Mouse (Mus musculus): ENCODE results near the gene Atp5b.

The Atp5b gene

DNA sequence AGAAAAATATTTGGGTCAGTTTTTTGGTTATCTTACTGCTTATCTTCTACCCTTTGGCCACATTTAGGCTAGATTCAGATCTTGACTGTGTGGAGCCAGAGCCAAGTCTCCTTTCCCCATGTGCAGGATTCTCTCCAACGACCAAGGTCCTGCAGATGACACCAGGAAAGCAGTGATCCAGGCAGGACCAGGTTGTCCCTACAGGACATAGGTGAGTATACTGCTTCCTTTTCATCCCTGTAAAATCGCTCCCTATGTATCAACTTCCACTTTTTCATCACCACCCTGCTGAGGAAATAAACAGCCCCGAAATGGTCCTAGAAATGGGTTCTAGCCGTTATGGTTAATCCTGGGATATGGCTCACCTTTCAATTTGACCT lies 13.2 kb downstream of the Atp5b start:
- DNase-seq (ENCODE audit: extremely low read depth, low read depth), result no peak

DNA sequence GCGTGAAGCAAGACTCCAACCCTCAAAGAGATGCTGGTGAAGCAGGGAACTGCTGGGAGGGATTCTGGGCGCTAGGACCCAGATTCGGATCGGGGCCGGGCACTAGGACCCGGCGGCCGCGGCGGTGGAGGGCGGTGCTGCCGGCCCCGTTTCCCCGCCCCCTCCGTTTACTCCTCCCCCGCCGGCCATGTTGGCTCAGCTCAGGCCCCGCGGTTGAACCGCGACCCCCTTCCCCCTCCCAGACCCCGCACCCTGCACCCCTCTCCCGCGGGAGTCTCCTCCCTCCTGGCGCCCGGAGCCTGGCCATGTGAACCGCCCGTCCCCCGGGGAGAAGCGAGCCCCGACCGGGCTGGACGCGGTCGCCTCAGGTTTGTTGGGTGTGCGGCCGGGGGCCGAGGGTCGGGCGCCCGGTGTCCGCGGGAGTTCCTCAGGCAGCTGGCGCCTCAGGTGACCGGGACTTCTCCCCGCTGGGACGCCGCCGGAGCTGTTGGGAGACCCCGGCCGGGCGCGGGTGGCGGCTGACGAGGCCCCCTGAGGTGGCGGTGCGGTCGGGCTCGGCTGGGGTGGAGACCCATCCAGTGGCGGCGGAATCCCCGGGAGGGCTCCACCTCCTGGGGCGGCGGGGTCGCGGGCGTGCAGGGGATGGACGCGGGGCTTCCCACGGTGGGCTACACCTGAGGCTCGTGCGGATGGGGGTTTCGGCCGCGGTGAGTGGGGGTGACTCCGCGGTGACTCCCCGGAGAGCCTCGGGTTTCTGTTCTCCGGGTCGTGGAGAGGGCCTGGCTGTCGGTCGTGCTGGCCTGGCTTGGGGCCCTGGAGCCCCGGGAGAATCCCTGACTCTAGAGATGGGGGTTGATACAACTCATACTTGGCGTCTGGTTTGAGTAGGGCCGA lies 13.9 kb downstream of the Atp5b start:
- no peak for DNase-seq (ENCODE audit: extremely low read depth, low read depth)

DNA sequence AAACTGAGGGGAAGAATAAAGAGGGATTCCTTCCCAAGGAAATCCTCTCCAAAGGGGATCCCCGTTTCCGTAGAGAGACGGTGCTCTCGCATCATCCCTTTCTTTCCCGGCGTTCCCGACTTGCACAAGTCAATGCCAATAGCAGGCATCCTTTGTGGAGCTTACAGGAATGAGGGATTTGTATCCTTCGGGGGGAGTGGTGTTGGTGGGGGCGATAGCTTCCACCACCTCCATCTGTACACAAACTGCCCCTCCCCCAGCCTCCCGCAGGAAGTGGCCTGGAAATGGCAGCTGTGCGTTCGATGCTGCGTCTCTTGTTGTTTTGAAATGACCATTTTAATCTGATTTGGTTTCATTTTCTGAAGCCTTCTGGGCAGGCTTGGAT lies 14.5 kb downstream of the Atp5b start:
- no peak for DNase-seq (ENCODE audit: extremely low read depth, low read depth)

DNA sequence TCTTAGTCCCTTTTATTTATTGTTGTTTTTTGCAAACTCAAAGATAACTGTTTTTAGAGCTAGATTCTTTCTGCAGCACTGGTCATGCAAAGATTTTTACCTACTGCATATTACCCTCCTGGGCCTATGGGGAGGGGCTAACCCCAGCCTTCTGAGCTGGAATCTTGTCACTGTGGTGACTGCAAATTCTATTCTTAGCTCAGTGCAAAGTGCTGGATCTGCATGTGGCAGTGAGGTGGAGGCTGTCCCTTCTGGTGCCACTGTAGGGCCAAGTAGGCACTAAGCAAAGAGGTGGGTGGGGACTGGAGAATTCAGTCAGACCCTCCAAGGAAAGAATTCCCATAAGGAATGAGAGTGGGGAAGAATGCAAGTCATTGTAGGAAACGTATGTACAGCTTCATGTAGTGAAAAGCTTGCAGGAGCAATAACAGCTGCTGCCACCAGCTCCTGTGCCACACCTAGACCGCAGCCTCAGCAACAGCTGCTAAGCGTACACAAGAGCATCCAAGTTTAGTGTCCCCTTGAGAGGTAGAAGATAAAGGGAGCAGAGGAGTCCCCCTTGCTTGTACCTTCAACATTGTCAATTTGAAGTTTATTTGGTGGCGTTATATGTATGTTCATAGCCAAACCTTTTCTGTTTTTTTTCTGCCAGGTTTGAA lies 27.2 kb downstream of the Atp5b start:
- no peak for DNase-seq (ENCODE audit: extremely low read depth, low read depth)

DNA sequence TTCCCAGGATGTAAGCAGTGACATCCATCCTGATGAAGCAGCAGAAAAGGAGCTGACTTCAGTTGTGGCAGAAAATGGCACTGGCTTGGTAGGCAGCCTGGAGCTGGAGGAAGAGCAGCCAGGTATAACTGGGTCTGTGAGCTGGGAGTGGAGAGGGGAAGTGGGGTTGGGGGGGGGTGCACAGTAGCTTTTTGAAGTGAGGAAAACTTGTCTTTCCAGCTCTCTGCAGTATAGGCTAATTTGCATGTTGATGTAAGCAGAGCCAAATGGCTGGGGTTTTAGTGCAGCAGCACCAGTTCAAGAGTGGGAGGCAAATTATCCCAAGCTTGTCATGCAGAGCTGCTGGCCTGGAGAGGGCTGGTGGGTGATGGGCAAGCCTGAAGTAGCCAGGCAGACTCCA lies 28.2 kb downstream of the Atp5b start:
- DNase-seq (ENCODE audit: extremely low read depth, low read depth), result no peak

DNA sequence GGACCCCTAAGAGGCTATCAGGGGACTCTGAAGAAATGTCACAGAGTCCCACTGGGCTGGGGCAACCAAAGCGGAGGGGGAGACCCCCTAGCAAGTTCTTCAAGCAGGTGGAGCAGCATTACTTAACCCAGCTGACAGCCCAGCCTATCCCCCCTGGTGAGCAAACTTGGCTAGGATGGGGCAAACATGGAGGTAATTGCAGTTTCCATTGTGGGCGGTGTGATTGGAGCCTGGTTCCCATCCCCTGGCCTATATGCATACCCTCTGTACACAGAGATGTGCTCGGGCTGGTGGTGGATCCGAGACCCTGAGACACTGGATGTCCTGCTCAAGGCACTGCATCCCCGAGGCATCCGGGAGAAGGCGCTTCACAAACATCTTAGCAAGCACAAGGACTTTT lies 40.8 kb downstream of the Atp5b start:
- no peak for DNase-seq (ENCODE audit: extremely low read depth, low read depth)

DNA sequence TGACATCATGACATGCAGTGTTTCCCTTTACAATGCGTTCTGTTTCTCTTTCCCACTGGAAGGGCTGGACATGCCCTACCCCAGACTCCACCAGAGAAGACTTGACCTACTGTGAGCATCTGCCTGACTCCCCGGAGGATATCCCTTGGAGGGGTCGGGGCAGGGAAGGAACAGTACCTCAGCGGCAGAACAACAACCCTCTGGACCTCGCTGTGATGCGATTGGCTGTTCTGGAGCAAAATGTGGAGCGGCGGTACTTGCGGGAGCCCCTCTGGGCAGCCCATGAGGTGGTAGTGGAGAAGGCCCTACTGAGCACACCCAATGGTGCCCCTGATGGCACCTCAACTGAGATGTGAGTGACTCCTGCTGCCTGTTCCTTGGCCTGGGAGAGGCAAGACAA lies 41.8 kb downstream of the Atp5b start:
- no peak for DNase-seq (ENCODE audit: extremely low read depth, low read depth)

DNA sequence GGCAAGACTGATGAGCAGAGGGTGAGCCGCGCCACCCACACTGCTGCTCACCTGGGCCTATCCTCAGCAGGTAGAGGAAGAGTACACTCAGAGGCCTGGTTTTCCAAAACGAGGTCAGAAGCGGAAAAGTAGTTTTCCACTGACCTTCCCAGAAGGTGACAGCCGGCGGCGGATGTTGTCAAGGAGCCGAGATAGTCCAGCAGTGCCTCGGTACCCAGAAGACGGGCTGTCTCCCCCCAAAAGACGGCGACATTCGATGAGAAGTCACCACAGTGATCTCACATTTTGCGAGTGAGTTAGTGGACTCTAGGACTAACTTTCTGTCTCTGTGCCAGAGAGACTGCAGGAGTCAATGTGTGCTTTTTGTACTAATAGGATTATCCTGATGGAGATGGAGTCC lies 42.9 kb downstream of the Atp5b start:
- DNase-seq (ENCODE audit: extremely low read depth, low read depth), result no peak

DNA sequence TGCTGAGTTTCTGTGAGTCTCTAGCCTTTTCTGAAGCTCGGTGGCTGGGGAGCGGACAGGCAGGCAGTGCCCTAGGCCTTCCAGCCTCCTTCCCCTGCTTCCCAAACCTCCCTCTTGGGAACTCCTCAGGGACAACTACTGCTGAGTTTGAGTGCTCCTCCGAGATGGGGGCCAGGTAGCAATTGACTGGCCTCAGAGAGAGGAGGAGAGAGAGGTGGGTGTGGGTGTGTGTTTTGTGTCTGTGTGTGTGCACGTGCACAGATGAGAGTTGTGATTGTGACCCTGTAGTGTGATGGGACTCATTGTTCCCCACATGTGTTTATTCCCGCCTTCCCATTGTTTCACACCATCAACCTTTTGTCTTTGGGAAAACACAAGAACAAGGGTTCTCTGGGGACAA lies 44.4 kb downstream of the Atp5b start:
- no peak for DNase-seq (ENCODE audit: extremely low read depth, low read depth)

DNA sequence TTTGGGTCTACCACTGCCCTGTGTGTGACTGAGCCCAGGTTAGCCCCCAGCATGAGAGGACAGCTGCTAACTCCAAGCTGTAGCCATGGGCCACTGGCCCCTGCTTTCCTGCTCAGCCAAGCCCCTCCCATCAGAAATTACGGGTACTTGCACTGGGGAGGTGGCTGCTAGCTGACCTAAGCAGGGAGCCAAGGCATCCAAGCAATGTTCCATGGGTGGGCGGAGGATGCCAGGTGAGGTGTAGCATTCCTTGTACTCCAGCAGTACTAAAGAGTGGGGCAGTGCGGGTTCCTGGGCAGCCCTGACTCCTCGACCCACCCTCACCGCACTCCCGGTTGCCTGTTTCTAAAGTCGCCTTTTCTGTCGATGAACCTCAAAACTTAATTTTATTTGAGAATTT lies 45.1 kb downstream of the Atp5b start:
- no peak for DNase-seq (ENCODE audit: extremely low read depth, low read depth)

DNA sequence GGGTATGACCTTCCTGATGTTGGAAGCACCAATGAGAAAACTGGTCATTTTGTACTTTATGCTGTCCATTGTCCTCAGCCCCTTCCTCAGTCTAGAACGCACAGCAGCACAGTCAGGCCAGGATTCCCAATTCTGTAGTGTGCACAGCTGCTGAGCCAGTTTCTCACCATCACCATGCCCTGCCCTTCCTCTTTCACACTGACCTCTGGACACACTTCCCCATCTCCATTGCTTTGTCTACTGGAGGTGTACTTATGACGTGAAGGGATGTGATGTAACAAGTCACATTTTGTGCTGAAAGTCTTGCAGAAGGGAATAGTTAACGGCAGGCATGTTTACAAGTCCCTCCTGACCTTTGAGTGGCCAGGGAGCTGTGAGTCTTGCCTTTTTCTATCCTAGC lies 48.2 kb downstream of the Atp5b start:
- no peak for DNase-seq (ENCODE audit: extremely low read depth, low read depth)

DNA sequence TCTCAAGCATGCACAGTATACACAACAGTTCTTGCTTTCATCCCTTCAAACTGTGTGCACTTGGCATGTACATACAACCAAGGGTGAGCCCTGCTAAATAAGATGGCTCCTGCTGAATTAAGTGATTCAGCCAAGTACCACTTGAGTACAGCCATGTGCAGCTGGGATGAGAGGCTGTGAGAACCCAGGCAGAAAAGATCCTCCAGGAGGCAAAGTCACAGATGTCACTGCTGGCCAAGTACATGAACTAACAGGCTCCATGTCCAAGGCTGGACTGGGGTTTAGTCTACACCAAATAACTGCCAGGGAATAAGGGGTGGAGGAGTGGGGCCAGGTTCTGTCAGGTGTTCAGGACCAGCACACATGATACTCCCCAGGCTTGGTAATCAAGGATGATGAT lies 48.7 kb downstream of the Atp5b start:
- DNase-seq (ENCODE audit: extremely low read depth, low read depth), result no peak

DNA sequence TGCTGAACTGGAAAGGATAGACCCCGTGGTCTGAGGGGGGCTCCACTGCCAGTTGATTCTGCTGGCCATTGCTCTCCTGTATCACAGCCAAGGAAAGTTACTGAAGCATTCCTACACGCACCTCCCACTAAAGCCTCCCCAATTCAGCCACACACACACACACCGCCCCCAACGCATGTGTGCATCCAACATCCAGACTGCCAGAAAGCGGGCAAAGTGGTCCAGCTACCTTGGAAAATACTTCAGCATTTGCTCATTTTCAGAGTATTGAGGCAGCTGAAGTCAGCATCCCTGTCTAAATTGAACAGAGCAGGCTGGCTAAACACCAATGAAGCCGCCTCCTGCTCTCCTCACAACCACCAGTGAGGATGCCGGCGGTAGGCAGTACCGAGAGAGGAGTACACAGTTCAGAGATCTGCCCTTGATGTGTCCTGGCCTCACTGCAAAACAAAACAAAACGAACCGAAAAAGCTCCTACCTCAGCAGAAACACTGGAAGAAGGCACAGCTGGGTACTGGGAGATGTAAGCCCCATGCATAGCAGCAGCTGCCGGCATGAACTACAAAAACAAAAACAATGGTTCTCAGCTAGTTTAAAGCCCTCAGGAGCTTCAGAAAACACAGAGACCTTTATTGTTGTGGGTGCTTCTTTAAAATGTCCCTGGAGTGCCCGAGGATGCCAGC lies 50.7 kb downstream of the Atp5b start:
- no peak for DNase-seq (ENCODE audit: extremely low read depth, low read depth)

DNA sequence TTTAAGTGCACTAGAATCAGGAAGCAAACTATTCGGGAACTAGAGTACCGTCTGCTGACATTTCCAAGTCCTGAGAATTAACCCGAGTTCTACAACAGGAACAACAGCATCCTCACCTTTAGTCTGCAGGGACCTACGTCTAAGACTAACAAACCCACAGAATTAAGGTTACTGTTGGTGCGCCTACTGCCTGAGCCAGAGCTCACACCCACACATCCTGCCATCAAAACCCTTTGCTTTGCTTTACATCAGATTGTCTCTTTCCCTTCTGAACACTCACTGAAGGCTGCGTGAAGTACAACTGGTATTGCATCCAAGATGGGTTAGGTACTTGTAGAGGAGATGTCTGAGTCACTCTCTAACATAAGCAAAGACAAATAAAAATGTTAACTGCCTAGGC lies 52.3 kb downstream of the Atp5b start:
- DNase-seq (ENCODE audit: extremely low read depth, low read depth), result no peak

Measured in MEL-GATA-1-ER (cell line).